Mouse (Mus musculus) neural tube, embryonic 11.5 days (tissue): ENCODE data around the gene Txn2. TPM values are rescaled to one million over a fixed set of nuclear protein-coding genes. Genes with fewer than 3 reads are reported as not detected.

ENCODE experiments used
- ATAC-seq: fragments of 200-750 bp; cut with Nextera tagmentation; 2 replicates; pipeline ENCODE4 v1.8.0; 2017; ENCODE audit warnings: moderate number of reproducible peaks, mild to moderate bottlenecking, moderate TSS enrichment, moderate library complexity; ENCODE audit not compliant: insufficient read depth, low FRiP score, low TSS enrichment
- DNase-seq: peaks from one replicate; pipeline ENCODE4 v3.0.0-alpha.2; 2015; ENCODE audit warnings: low spot score
- H3K27ac ChIP-seq: fragments of 300-500 bp; sonication (generic); 2 replicates; pipeline ENCODE4 v1.5.1; 2014; ENCODE audit warnings: low read depth, mild to moderate bottlenecking, low read length
- H3K27me3 ChIP-seq: fragments of 300-500 bp; sonication (generic); 2 replicates; pipeline ENCODE4 v1.6.1; 2014; ENCODE audit warnings: mild to moderate bottlenecking, low read length, mixed read lengths; ENCODE audit not compliant: control insufficient read depth, insufficient read depth
- H3K36me3 ChIP-seq: fragments of 300-500 bp; sonication (generic); 2 replicates; pipeline ENCODE4 v1.6.1; 2014; ENCODE audit warnings: mild to moderate bottlenecking, low read length, moderate library complexity, mixed read lengths; ENCODE audit not compliant: control insufficient read depth, insufficient read depth
- H3K4me1 ChIP-seq: fragments of 300-500 bp; sonication (generic); 2 replicates; pipeline ENCODE4 v1.6.1; 2014; ENCODE audit warnings: low read length, mixed read lengths; ENCODE audit not compliant: control insufficient read depth, insufficient read depth
- H3K4me2 ChIP-seq: fragments of 300-500 bp; sonication (generic); 2 replicates; pipeline ENCODE4 v1.6.1; 2014; ENCODE audit warnings: low read depth, mild to moderate bottlenecking, moderate library complexity
- H3K4me3 ChIP-seq: fragments of 300-500 bp; sonication (generic); 2 replicates; pipeline ENCODE4 v1.5.1; 2014; ENCODE audit warnings: low read depth, low read length
- H3K9ac ChIP-seq: fragments of 300-500 bp; sonication (generic); 2 replicates; pipeline ENCODE4 v1.6.1; 2014; ENCODE audit warnings: mild to moderate bottlenecking, low read length
- H3K9me3 ChIP-seq: fragments of 300-500 bp; sonication (generic); 2 replicates; pipeline ENCODE4 v1.6.1; 2016; ENCODE audit warnings: low read length; ENCODE audit not compliant: control insufficient read depth
- WGBS: fragments of 180-500 bp; shearing (Covaris S2); extraction: QIAGEN DNeasy Blood & Tissue Kit; methylation state at CpG from one replicate; pipeline ENCODE4 v1.1.7; 2014; 5-methylcytosine and 5-hydroxymethylcytosine counted together
- polyA plus RNA-seq: library from polyadenylated mRNA; unstranded; fragments of >200 nt; fragmentation: Nextera tagmentation; extraction: Ambion mirVana; gene quantifications from 2 replicates; pipeline ENCODE4 v1.2.1, GENCODE M21; 2014

The Txn2 gene
- 262 and 277 TPM in 2 replicates for polyA plus RNA-seq

DNA sequence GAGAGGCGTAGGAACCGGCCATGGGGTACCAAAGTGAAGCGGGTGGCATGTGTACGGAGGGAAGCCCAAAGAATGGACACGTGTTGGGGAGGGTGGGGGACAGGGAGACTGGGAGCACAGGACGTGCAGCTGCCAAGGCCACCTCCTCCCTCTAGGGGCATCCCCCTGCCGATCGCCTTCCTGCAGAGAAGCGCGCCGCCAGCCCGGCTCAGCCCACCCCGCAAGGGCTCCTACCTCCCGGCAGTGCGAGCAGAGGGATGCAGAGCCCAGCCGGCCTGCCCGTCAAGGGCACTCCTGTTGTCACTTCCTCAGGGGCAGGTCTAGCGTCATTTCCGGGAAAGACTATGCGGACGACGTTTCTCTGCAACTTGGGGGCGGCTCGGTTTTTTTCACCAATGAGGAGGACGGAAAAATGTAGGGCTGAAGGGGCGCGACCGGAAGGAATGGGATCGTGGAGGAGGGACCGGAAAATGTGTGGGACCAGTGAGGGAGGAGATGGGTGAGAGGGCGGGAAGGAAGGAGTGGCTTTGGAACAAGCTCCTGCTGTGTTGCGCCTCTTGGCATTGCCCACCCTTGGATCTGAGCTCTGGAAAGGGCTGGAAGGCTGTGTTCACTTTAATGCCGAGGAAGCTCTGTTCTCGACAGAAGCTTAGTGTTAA is at the start of gene Txn2:
TSS of gene Txn2 (minus strand) at position 334 of the 659 bp plus-strand sequence.
- Histone ChIP-seq H3K4me1 (peaks cover 16% of the 10 kb centered on the region), H3K27me3 (no peaks in the 10 kb centered on the region), H3K9ac (peak within 1 kb of the TSS; percentile 75), H3K4me2 (peak within 1 kb of the TSS; percentile 83), H3K27ac (peak within 1 kb of the TSS; percentile 56; the same call in 1 of the 2 replicates), H3K36me3 (peaks cover 5% of the 10 kb centered on the region; the same call in 1 of the 2 replicates), H3K4me3 (peak within 1 kb of the TSS; percentile 79), H3K9me3 (no peaks in the 10 kb centered on the region)
- peak; percentile 95 for DNase-seq
- under 1% methylated on average over 34 of the region's 34 CpGs for whole genome bisulfite sequencing
- peak; percentile 97 for ATAC-seq

DNA sequence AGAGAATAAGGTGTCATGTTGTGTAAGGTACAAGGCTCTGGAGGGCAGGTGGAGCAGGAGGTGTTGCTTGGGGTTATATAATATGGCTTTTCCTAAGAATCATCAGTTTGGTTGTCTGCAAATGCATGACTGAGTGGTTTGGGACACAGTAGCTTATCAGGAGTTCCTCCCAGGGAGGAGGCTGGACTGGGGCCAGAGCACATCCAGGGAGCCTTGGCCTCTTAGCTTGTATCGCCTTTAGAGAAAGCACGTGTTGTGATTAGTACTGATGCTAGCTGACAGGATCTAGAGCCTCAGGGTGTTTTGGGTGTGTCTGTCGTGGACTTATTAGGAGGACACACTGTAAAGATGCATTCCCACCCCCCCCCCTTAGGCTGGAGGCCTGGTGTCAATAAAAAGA is 48.9 kb upstream of the Txn2 start:
- H3K4me2 ChIP-seq: no peak overlapping the region
- no peak for ATAC-seq
- H3K9ac ChIP-seq: no peak overlapping the region
- no peak overlapping the region for H3K4me3 ChIP-seq
- no peaks in the 10 kb centered on the region for H3K36me3 ChIP-seq
- H3K4me1 ChIP-seq: no peaks in the 10 kb centered on the region
- WGBS: 76% methylated on average over 3 of the region's 3 CpGs
- no peaks in the 10 kb centered on the region for H3K9me3 ChIP-seq
- no peak for DNase-seq
- no peak overlapping the region for H3K27ac ChIP-seq
- no peaks in the 10 kb centered on the region for H3K27me3 ChIP-seq

DNA sequence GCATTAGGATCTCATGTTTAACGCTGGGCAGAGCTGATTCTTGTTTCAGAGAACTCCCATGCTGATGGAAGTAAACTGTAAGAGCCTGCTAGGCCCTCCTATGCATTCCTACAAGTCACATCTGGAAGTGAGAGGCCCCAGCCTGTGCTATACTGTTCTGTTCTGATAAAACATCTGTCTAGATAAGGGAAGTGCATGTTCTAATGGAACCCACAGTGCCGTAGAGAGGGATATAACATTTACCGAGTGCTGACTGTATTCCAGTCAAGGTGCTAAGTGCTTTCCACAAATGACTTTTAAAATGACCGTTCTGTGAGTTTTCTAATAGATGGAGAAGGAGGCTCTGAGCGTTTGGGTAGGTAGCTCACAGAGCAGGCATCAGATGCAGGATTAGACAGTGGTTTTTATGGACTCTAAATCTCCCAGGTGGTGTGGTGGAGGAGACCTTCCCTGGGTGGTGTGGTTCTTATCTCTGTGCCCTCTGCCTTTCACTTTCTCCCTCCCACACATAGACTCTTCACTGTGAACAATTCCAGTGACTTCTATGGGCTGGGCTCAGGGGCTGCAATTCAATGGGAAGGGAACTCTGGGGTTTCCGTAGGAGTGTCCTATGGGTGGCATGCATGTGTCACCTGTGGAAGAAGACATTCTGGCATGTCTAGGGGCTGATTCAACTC is 45.5 kb upstream of the Txn2 start:
- no peaks in the 10 kb centered on the region for H3K27me3 ChIP-seq
- ATAC-seq (no peak), DNase-seq (no peak)
- no peak overlapping the region for H3K4me3 ChIP-seq
- no peak overlapping the region for H3K9ac ChIP-seq
- H3K36me3 ChIP-seq: no peaks in the 10 kb centered on the region
- no peak overlapping the region for H3K27ac ChIP-seq
- H3K9me3 ChIP-seq: no peaks in the 10 kb centered on the region
- no peak overlapping the region for H3K4me2 ChIP-seq
- WGBS: 73% methylated on average over 6 of the region's 6 CpGs
- H3K4me1 ChIP-seq: peaks cover 9% of the 10 kb centered on the region

DNA sequence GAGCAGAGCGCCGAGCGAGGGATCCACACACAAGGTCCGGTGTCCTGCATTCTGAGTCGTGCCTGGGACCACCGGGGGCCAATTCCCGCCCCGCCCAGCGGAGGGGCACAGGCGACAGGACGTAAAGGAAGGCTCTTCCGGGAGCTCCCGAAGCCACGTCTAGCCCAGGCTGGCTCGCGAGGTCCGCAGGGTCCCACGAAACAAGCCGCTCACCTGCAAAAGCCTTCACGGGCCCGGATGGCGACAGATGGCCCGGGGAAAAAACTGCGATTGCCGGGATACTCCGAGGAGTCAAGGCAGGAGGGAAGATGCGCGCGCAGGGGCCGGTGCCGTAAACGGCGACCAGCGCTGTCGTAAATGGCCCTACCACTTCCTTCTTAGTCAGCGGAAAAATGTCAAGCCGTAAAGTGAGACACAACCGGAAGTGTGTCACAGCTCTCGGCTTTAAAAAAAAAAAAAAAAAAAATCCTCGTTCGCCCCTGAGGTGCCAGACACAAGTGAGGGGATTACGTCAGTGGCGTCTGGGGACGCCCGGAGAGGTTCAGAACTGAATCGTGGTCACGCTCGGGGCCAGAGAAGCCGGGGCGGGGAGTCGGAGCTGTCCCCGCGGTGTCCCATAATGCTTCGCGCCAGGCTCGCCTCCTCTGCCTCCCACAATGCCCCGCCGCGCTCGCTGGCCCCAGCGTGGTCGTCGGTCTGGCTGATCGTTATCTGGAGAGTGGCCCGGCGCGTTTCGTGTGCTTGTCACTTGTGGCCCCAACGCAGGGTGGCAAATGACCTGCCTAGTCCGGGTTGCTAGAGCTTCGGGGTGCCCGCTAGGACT is 41.9 kb upstream of the Txn2 start, which contains the start of gene Eif3d:
TSS of gene Eif3d (minus strand) at position 344 of the 823 bp plus-strand sequence.
- Histone ChIP-seq H3K4me3 (peak within 1 kb of the TSS; percentile 93), H3K4me2 (peak within 1 kb of the TSS; percentile 87), H3K9ac (peak within 1 kb of the TSS; percentile 94), H3K36me3 (peaks cover 16% of the 10 kb centered on the region), H3K27me3 (no peaks in the 10 kb centered on the region), H3K27ac (peak within 1 kb of the TSS; percentile 94), H3K9me3 (no peaks in the 10 kb centered on the region), H3K4me1 (peaks cover 12% of the 10 kb centered on the region)
- ATAC-seq (peak; percentile 83), DNase-seq (peak; percentile 93)
- under 1% methylated on average over 72 of the region's 72 CpGs for WGBS

DNA sequence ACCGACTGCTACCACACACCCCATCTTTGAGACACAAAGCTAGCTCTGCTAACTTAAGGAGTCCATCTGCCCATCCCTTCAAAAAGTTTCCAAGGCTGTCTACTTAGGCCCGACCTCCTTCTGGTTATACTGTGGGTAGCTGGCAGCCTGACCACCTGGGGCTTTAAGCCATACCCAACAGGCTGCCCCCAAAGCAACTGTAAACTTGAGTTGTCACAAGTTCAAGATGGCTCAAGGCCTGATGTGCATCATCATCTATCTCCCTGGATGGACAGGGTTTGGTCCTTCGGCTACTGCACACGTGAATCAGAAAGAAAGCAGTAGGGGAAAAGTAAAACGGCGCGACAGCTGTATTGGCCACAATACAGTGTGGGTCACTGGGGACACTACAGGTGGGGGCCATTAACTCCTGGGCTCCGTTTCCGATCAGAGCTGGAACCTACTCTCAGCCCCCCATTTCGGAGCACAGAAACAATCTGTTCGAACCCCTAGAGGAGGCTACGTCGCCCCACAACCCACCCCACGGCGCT is 41.2 kb upstream of the Txn2 start:
- ATAC-seq (peak; percentile 62; the same call in 1 of the 2 replicates), DNase-seq (no peak)
- H3K4me2 ChIP-seq: peak overlapping the region; percentile 87
- peak overlapping the region; percentile 94 for H3K9ac ChIP-seq
- no peaks in the 10 kb centered on the region for H3K9me3 ChIP-seq
- H3K4me3 ChIP-seq: peak overlapping the region; percentile 93
- peaks cover 12% of the 10 kb centered on the region for H3K4me1 ChIP-seq
- H3K27ac ChIP-seq: peak overlapping the region; percentile 94
- WGBS: 3% methylated on average over 15 of the region's 15 CpGs
- H3K27me3 ChIP-seq: no peaks in the 10 kb centered on the region
- peaks cover 21% of the 10 kb centered on the region for H3K36me3 ChIP-seq

- peaks cover 56% of the 10 kb centered on the region for H3K36me3 ChIP-seq
- no peak for ATAC-seq
Observed at GRCm38 (mm10) chr15:77965117-77965528, 36.3 kb upstream of the Txn2 start.

GRCm38 (mm10) chr15:77962447-77962846 is 33.6 kb upstream of the Txn2 start:
- Histone ChIP-seq H3K4me3 (no peak overlapping the region), H3K27ac (no peak overlapping the region), H3K4me2 (no peak overlapping the region), H3K9ac (no peak overlapping the region), H3K4me1 (no peaks in the 10 kb centered on the region), H3K9me3 (no peaks in the 10 kb centered on the region), H3K27me3 (0 out of 2 replicates have a peak, but pooled peaks cover 2% of the 10 kb centered on the region), H3K36me3 (peaks cover 61% of the 10 kb centered on the region)
- WGBS: 95% methylated on average over 5 of the region's 5 CpGs
- DNase-seq: no peak
- no peak for ATAC-seq

More at GRCm38 (mm10) chr15:77965117-77965528, 36.3 kb upstream of the Txn2 start:
- Histone ChIP-seq H3K4me3 (no peak overlapping the region), H3K4me2 (no peak overlapping the region), H3K27me3 (no peaks in the 10 kb centered on the region), H3K27ac (no peak overlapping the region), H3K4me1 (peaks cover 6% of the 10 kb centered on the region), H3K9ac (no peak overlapping the region), H3K9me3 (no peaks in the 10 kb centered on the region)
- 83% methylated on average over 9 of the region's 9 CpGs for WGBS
- no peak for DNase-seq

- Histone ChIP-seq H3K27me3 (0 out of 2 replicates have a peak, but pooled peaks cover 2% of the 10 kb centered on the region), H3K4me3 (no peak overlapping the region), H3K9me3 (no peaks in the 10 kb centered on the region), H3K9ac (no peak overlapping the region; the same call in 1 of the 2 replicates), H3K27ac (no peak overlapping the region), H3K4me2 (no peak overlapping the region), H3K36me3 (peaks cover 54% of the 10 kb centered on the region), H3K4me1 (peaks cover 9% of the 10 kb centered on the region)
- DNase-seq: no peak
- 92% methylated on average over 6 of the region's 6 CpGs for WGBS
- ATAC-seq: no peak
Observed at GRCm38 (mm10) chr15:77960693-77961092, 31.9 kb upstream of the Txn2 start.
